Mouse (Mus musculus): ENCODE results near the gene Acmsd. TPM values are rescaled to one million over a fixed set of nuclear protein-coding genes. Genes with fewer than 3 reads are reported as not detected.

Acmsd gene
- polyA plus RNA-seq (2012; rRNA removed), result 0.26 and 0.43 TPM in 2 replicates

GRCm38 (mm10) chr1:127729096-127729495 is at the start of gene Acmsd:
Acmsd (plus strand) TSS chr1:127729413.
- TF ChIP-seq CTCF (IDR thresholded peaks at IDR 0.05; ENCODE audit: extremely low read depth, insufficient read depth, insufficient read length, insufficient replicate concordance), result no peak
- WGBS, result 88% methylated on average over 4 of the region's 4 CpGs
- DNase-seq (ENCODE audit: low read depth in 1 of 2, low spot score in 2 of 2), result no peak
- Histone ChIP-seq H3K4me3 (ENCODE audit: extremely low read depth, insufficient read depth, insufficient read length) (no peak within 1 kb of the TSS), H3K36me3 (ENCODE audit: control insufficient read depth, insufficient read depth, low read length) (no peaks in the 10 kb centered on the region), H3K4me1 (ENCODE audit: control insufficient read depth, insufficient read depth, insufficient read length) (no peaks in the 10 kb centered on the region), H3K27ac (ENCODE audit: insufficient read depth, low read length) (no peak within 1 kb of the TSS), H3K27me3 (ENCODE audit: control insufficient read depth, insufficient read depth, low read length) (no peaks in the 10 kb centered on the region)

GRCm38 (mm10) chr1:127679498-127680133 is 49.6 kb upstream of the Acmsd start, which contains the start of gene Tmem163:
Tmem163 (minus strand) TSS chr1:127679548.
- peak; percentile 89; the same call in 1 of the 2 replicates for TF ChIP-seq CTCF (IDR thresholded peaks at IDR 0.05; ENCODE audit: extremely low read depth, insufficient read depth, insufficient read length, insufficient replicate concordance)
- TF ChIP-seq POLR2A (IDR thresholded peaks at IDR 0.05; ENCODE audit: low read depth, low read length), result no peak
- Histone ChIP-seq H3K36me3 (ENCODE audit: control insufficient read depth, insufficient read depth, low read length) (no peaks in the 10 kb centered on the region), H3K27me3 (ENCODE audit: control insufficient read depth, insufficient read depth, low read length) (no peaks in the 10 kb centered on the region; the same call in 1 of the 2 replicates), H3K4me3 (ENCODE audit: extremely low read depth, insufficient read depth, insufficient read length) (peak within 1 kb of the TSS; percentile 66; the same call in 1 of the 2 replicates), H3K4me1 (ENCODE audit: control insufficient read depth, insufficient read depth, insufficient read length) (peaks cover 5% of the 10 kb centered on the region), H3K27ac (ENCODE audit: insufficient read depth, low read length) (no peak within 1 kb of the TSS)
- DNase-seq (ENCODE audit: low read depth in 1 of 2, low spot score in 2 of 2), result peak; percentile 33 to 63
- 30% methylated on average over 18 of the region's 18 CpGs for WGBS

- Histone ChIP-seq H3K36me3 (ENCODE audit: control insufficient read depth, insufficient read depth, low read length) (no peaks in the 10 kb centered on the region), H3K27me3 (ENCODE audit: control insufficient read depth, insufficient read depth, low read length) (no peaks in the 10 kb centered on the region), H3K4me1 (ENCODE audit: control insufficient read depth, insufficient read depth, insufficient read length) (no peaks in the 10 kb centered on the region), H3K4me3 (ENCODE audit: extremely low read depth, insufficient read depth, insufficient read length) (no peak overlapping the region), H3K27ac (ENCODE audit: insufficient read depth, low read length) (no peak overlapping the region)
- 26% methylated on average over 2 of the region's 2 CpGs for WGBS
- no peak for TF ChIP-seq CTCF (IDR thresholded peaks at IDR 0.05; ENCODE audit: extremely low read depth, insufficient read depth, insufficient read length, insufficient replicate concordance)
- TF ChIP-seq POLR2A (IDR thresholded peaks at IDR 0.05; ENCODE audit: low read depth, low read length), result no peak
- no peak for DNase-seq (ENCODE audit: low read depth in 1 of 2, low spot score in 2 of 2)
Measured at GRCm38 (mm10) chr1:127696533-127696932, 32.7 kb upstream of the Acmsd start.

GRCm38 (mm10) chr1:127702187-127702586 is 27.0 kb upstream of the Acmsd start:
- H3K27me3 ChIP-seq (ENCODE audit: control insufficient read depth, insufficient read depth, low read length), result no peaks in the 10 kb centered on the region
- H3K27ac ChIP-seq (ENCODE audit: insufficient read depth, low read length), result no peak overlapping the region
- 79% methylated on average over 1 of the region's 1 CpGs for WGBS
- H3K4me1 ChIP-seq (ENCODE audit: control insufficient read depth, insufficient read depth, insufficient read length), result no peaks in the 10 kb centered on the region
- no peak for DNase-seq (ENCODE audit: low read depth in 1 of 2, low spot score in 2 of 2)
- H3K36me3 ChIP-seq (ENCODE audit: control insufficient read depth, insufficient read depth, low read length), result no peaks in the 10 kb centered on the region
- TF ChIP-seq POLR2A (IDR thresholded peaks at IDR 0.05; ENCODE audit: low read depth, low read length), result no peak
- no peak for TF ChIP-seq CTCF (IDR thresholded peaks at IDR 0.05; ENCODE audit: extremely low read depth, insufficient read depth, insufficient read length, insufficient replicate concordance)
- H3K4me3 ChIP-seq (ENCODE audit: extremely low read depth, insufficient read depth, insufficient read length), result no peak overlapping the region

DNA sequence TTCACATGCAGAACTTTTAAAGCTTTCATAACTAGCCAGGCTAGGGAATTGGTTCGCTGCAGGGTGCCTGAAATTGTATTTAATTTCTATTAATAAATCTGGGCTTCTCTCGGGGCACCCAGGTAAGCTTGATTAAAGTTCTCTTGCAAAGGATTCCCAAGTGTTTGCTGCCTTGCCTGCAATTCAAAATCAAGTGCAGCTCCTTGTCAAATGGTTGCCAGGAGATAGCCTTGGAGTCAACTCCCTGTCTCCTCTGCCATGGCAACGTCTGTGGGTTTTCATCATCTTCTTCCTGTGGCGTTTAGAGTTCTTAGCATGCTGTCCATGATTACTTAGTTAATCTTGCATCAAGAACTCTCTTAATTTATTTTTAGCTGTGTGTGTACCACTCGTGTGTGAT is 22.9 kb upstream of the Acmsd start:
- no peak for TF ChIP-seq CTCF (IDR thresholded peaks at IDR 0.05; ENCODE audit: extremely low read depth, insufficient read depth, insufficient read length, insufficient replicate concordance)
- WGBS, result 74% methylated on average over 5 of the region's 5 CpGs
- Histone ChIP-seq H3K4me1 (ENCODE audit: control insufficient read depth, insufficient read depth, insufficient read length) (no peaks in the 10 kb centered on the region), H3K27ac (ENCODE audit: insufficient read depth, low read length) (no peak overlapping the region), H3K4me3 (ENCODE audit: extremely low read depth, insufficient read depth, insufficient read length) (no peak overlapping the region), H3K36me3 (ENCODE audit: control insufficient read depth, insufficient read depth, low read length) (no peaks in the 10 kb centered on the region), H3K27me3 (ENCODE audit: control insufficient read depth, insufficient read depth, low read length) (no peaks in the 10 kb centered on the region)
- DNase-seq (ENCODE audit: low read depth in 1 of 2, low spot score in 2 of 2), result no peak

DNA sequence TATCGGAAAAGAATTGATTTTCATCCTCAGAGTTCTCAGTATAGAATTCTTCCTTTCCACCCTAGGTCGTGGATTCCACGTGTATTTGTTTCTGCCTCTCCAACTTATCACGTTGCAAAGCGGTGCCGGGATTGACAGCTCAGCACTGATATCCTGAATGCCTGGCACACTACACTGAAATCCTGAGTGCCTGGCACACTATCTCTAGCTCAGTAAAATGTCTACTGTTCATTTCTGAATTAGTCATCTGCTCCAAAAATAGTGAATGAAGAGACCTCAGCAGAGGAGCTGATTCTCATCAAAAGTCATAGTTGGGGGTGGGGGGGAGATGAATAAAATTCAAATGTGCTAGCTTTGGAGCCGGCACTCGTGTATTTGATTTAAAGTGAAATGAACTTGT is 12.8 kb upstream of the Acmsd start:
- Histone ChIP-seq H3K27ac (ENCODE audit: insufficient read depth, low read length) (no peak overlapping the region), H3K4me1 (ENCODE audit: control insufficient read depth, insufficient read depth, insufficient read length) (no peaks in the 10 kb centered on the region), H3K27me3 (ENCODE audit: control insufficient read depth, insufficient read depth, low read length) (no peaks in the 10 kb centered on the region), H3K36me3 (ENCODE audit: control insufficient read depth, insufficient read depth, low read length) (no peaks in the 10 kb centered on the region), H3K4me3 (ENCODE audit: extremely low read depth, insufficient read depth, insufficient read length) (no peak overlapping the region)
- 90% methylated on average over 8 of the region's 8 CpGs for WGBS
- TF ChIP-seq CTCF (IDR thresholded peaks at IDR 0.05; ENCODE audit: extremely low read depth, insufficient read depth, insufficient read length, insufficient replicate concordance) (no peak), POLR2A (IDR thresholded peaks at IDR 0.05; ENCODE audit: low read depth, low read length) (no peak)
- no peak for DNase-seq (ENCODE audit: low read depth in 1 of 2, low spot score in 2 of 2)

DNA sequence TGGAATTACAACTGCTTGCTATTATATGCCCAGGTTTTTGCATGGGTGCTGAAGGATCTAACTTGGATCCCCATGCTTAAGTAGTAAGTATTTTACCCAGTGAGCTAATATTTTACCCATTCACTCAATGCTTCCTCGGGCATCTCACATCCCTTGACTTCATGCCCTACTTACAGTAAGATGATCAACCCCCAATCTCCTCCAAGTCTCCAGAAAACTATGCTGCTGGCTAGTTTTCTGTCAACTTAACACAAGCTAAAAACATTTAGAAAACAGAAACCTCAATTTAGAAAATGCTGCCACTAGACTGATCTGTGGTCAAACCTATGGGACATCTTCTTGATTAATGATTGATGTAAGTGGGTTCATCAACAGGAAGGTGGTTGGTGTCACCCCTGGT is 10.9 kb upstream of the Acmsd start:
- Histone ChIP-seq H3K4me1 (ENCODE audit: control insufficient read depth, insufficient read depth, insufficient read length) (no peaks in the 10 kb centered on the region), H3K4me3 (ENCODE audit: extremely low read depth, insufficient read depth, insufficient read length) (no peak overlapping the region), H3K27ac (ENCODE audit: insufficient read depth, low read length) (no peak overlapping the region), H3K27me3 (ENCODE audit: control insufficient read depth, insufficient read depth, low read length) (no peaks in the 10 kb centered on the region), H3K36me3 (ENCODE audit: control insufficient read depth, insufficient read depth, low read length) (no peaks in the 10 kb centered on the region)
- WGBS, result 82% methylated on average over 1 of the region's 1 CpGs
- no peak for DNase-seq (ENCODE audit: low read depth in 1 of 2, low spot score in 2 of 2)
- TF ChIP-seq CTCF (IDR thresholded peaks at IDR 0.05; ENCODE audit: extremely low read depth, insufficient read depth, insufficient read length, insufficient replicate concordance), result no peak
- no peak for TF ChIP-seq POLR2A (IDR thresholded peaks at IDR 0.05; ENCODE audit: low read depth, low read length)
